In genomic region chr9:57517113-57517512, GRCm38 (mm10) we compare ENCODE assay signal across 10 mouse cellular contexts. TPM values are rescaled to one million over a fixed set of nuclear protein-coding genes. Genes with fewer than 3 reads are reported as not detected.
A peak's percentile ranks its signal among the peaks of the same experiment; 100 is the strongest.
DNase-seq lines count a peak whose midpoint lies in the region; ATAC-seq and TF ChIP-seq lines count a peak whose summit lies in the region.
"Had no signal": no experiment of that assay in that cellular context is flagged by ENCODE, and none has a peak within 500 bp of the region (broad histone marks: within the 10 kb centered on the region; RNA-seq: fewer than 3 reads in every experiment).

No protein-coding gene starts in this region.

- H3K9ac ChIP-seq in hindbrain, embryonic 13.5 days: no peak overlapping the region
- H3K9ac ChIP-seq: heart, embryonic 13.5 days had no signal

- peaks cover 5% of the 10 kb centered on the region for H3K4me1 ChIP-seq in hindbrain, embryonic 13.5 days (replicated peaks)
- H3K4me1 ChIP-seq in lung, adult 2 months (ENCODE audit: control insufficient read depth, insufficient read depth, low read length): no peaks in the 10 kb centered on the region
- peaks cover 2% of the 10 kb centered on the region; the same call in 1 of the 2 replicates for H3K4me1 ChIP-seq in olfactory bulb, adult 2 months (ENCODE audit: control insufficient read depth, insufficient read depth, low read length)

- no peak for TF ChIP-seq POLR2A in lung, adult 2 months (IDR thresholded peaks at IDR 0.05; ENCODE audit: borderline replicate concordance, extremely low read depth, low read depth, low read length)
- TF ChIP-seq POLR2A in olfactory bulb, adult 2 months (IDR thresholded peaks at IDR 0.05; ENCODE audit: insufficient read depth, low read depth, low read length): no peak

- peak overlapping the region; percentile 68 for H3K27ac ChIP-seq in hindbrain, embryonic 13.5 days
- peak overlapping the region; percentile 13; the same call in 1 of the 2 replicates for H3K27ac ChIP-seq in olfactory bulb, adult 2 months (ENCODE audit: insufficient read depth, low read depth, low read length)
- H3K27ac ChIP-seq: heart, embryonic 13.5 days had no signal

- no peaks in the 10 kb centered on the region for H3K9me3 ChIP-seq in hindbrain, embryonic 13.5 days
- H3K9me3 ChIP-seq: heart, embryonic 13.5 days had no signal

- TF ChIP-seq CTCF in lung, adult 2 months (IDR thresholded peaks at IDR 0.05; ENCODE audit: insufficient read depth, low read length): peak; percentile 21
- TF ChIP-seq CTCF in olfactory bulb, adult 2 months (IDR thresholded peaks at IDR 0.05; ENCODE audit: insufficient read depth, low read depth, low read length): no peak

- ATAC-seq in hindbrain, embryonic 13.5 days (ENCODE audit: low FRiP score): no peak

- H3K27me3 ChIP-seq in hindbrain, embryonic 13.5 days: no peaks in the 10 kb centered on the region

- peak; percentile 76 for DNase-seq in adrenal gland, postnatal 10 days
- no peak for DNase-seq in adrenal gland, postnatal 4 days (ENCODE audit: low spot score in 2 of 2)
- DNase-seq in testis, postnatal 10 days (ENCODE audit: low spot score): peak; percentile 80
- no peak for DNase-seq in testis, postnatal 14 days (ENCODE audit: low spot score)
- peak; percentile 75 for DNase-seq in embryo, embryonic 9.5 days (ENCODE audit: extremely low spot score)
- peak; percentile 46 for DNase-seq in lung, adult 2 months

- H3K4me3 ChIP-seq in hindbrain, embryonic 13.5 days: no peak overlapping the region
- no peak overlapping the region for H3K4me3 ChIP-seq in lung, adult 2 months (replicated peaks; ENCODE audit: extremely low read depth, low read depth, low read length)
- no peak overlapping the region for H3K4me3 ChIP-seq in olfactory bulb, adult 2 months (ENCODE audit: insufficient read depth, low read depth, low read length)
- H3K4me3 ChIP-seq: heart, embryonic 13.5 days; myocyte had no signal

- WGBS in hindbrain, embryonic 13.5 days: 13% methylated on average over 3 of the region's 3 CpGs
- WGBS in lung, adult 2 months: 4% methylated on average over 3 of the region's 3 CpGs
- 11% methylated on average over 3 of the region's 3 CpGs for WGBS in olfactory bulb, adult 2 months

- no peaks in the 10 kb centered on the region for H3K36me3 ChIP-seq in hindbrain, embryonic 13.5 days
- H3K36me3 ChIP-seq: heart, embryonic 13.5 days had no signal

- H3K4me2 ChIP-seq in hindbrain, embryonic 13.5 days: no peak overlapping the region
- H3K4me2 ChIP-seq: heart, embryonic 13.5 days had no signal

RNA-seq across cellular contexts. Expression of gene Cox5a, which starts 4.0 kb away (rescaled TPM):
- total RNA-seq in adrenal gland, postnatal 10 days (2021): 1,000 to 10,000 TPM; 1,277 to 1,442 TPM
- total RNA-seq in adrenal gland, postnatal 4 days (2021): 100 to 1,000 TPM; 381 to 426 TPM
- 875 and 879 TPM in 2 replicates for polyA plus RNA-seq in hindbrain, embryonic 13.5 days (2015; fragmentation: Nextera tagmentation; extraction: Ambion mirVana)
- 166 and 181 TPM in 2 replicates for polyA plus RNA-seq in lung, adult 2 months (2012; rRNA removed)
- polyA plus RNA-seq in olfactory bulb, adult 2 months (2012; ENCODE audit: insufficient read depth, insufficient read length, low replicate concordance, missing spikeins): not detected in 2 replicates

RNA-seq across cellular contexts. Expression of gene Rpp25, which starts 13.3 kb away (rescaled TPM):
- total RNA-seq in adrenal gland, postnatal 10 days (2021): 1 to 10 TPM; 1.8 to 3.6 TPM
- total RNA-seq in adrenal gland, postnatal 4 days (2021): 1 to 10 TPM; 6.2 to 6.9 TPM
- 15.6 and 16.2 TPM in 2 replicates for polyA plus RNA-seq in hindbrain, embryonic 13.5 days (2015; fragmentation: Nextera tagmentation; extraction: Ambion mirVana)
- 1.6 and 2.0 TPM in 2 replicates for polyA plus RNA-seq in lung, adult 2 months (2012; rRNA removed)
- polyA plus RNA-seq in olfactory bulb, adult 2 months (2012; ENCODE audit: insufficient read depth, insufficient read length, low replicate concordance, missing spikeins): not detected in 2 replicates

RNA-seq across cellular contexts. Expression of gene Fam219b, which starts 20.2 kb away (rescaled TPM):
- total RNA-seq in adrenal gland, postnatal 10 days (2021): 10 to 100 TPM; 19.6 to 23.4 TPM
- total RNA-seq in adrenal gland, postnatal 4 days (2021): 10 to 100 TPM; 23.5 to 27.3 TPM
- 21.6 and 22.4 TPM in 2 replicates for polyA plus RNA-seq in hindbrain, embryonic 13.5 days (2015; fragmentation: Nextera tagmentation; extraction: Ambion mirVana)
- polyA plus RNA-seq in lung, adult 2 months (2012; rRNA removed): 9.5 and 16.9 TPM in 2 replicates
- not detected in 2 replicates for polyA plus RNA-seq in olfactory bulb, adult 2 months (2012; ENCODE audit: insufficient read depth, insufficient read length, low replicate concordance, missing spikeins)

RNA-seq across cellular contexts. Expression of gene Mpi, which starts 35.5 kb away (rescaled TPM):
- 10 to 100 TPM; 31.1 to 47.1 TPM for total RNA-seq in adrenal gland, postnatal 10 days (2021)
- total RNA-seq in adrenal gland, postnatal 4 days (2021): 10 to 100 TPM; 50.7 to 55.7 TPM
- polyA plus RNA-seq in hindbrain, embryonic 13.5 days (2015; fragmentation: Nextera tagmentation; extraction: Ambion mirVana): 67.9 and 75.2 TPM in 2 replicates
- 18.1 and 28.4 TPM in 2 replicates for polyA plus RNA-seq in lung, adult 2 months (2012; rRNA removed)
- not detected in 2 replicates for polyA plus RNA-seq in olfactory bulb, adult 2 months (2012; ENCODE audit: insufficient read depth, insufficient read length, low replicate concordance, missing spikeins)

RNA-seq across cellular contexts. Expression of gene Scamp2, which starts 43.6 kb away (rescaled TPM):
- total RNA-seq in adrenal gland, postnatal 10 days (2021): 10 to 100 TPM; 42.9 to 48.5 TPM
- total RNA-seq in adrenal gland, postnatal 4 days (2021): 10 to 100 TPM; 63.4 to 72.2 TPM
- polyA plus RNA-seq in hindbrain, embryonic 13.5 days (2015; fragmentation: Nextera tagmentation; extraction: Ambion mirVana): 56.9 and 58.8 TPM in 2 replicates
- 83.0 and 103 TPM in 2 replicates for polyA plus RNA-seq in lung, adult 2 months (2012; rRNA removed)
- not detected in 2 replicates for polyA plus RNA-seq in olfactory bulb, adult 2 months (2012; ENCODE audit: insufficient read depth, insufficient read length, low replicate concordance, missing spikeins)

Comparison
In these comparisons a context has a peak if more than half of its experiments do, and no peak if none do; other contexts are left out.
1. DNase-seq: peak in adrenal gland, postnatal 10 days (single experiment), testis, postnatal 10 days (single experiment), embryo, embryonic 9.5 days (single experiment) and lung, adult 2 months (single experiment); none in adrenal gland, postnatal 4 days (0 of 2) and testis, postnatal 14 days (single experiment).